Mouse (Mus musculus): ENCODE measurements around the gene Faah.

Faah gene

GRCm38 (mm10) chr4:116000671-116001070 lies 17.1 kb downstream of the Faah start:
- no peak for DNase-seq (ENCODE audit: low read depth)

DNA sequence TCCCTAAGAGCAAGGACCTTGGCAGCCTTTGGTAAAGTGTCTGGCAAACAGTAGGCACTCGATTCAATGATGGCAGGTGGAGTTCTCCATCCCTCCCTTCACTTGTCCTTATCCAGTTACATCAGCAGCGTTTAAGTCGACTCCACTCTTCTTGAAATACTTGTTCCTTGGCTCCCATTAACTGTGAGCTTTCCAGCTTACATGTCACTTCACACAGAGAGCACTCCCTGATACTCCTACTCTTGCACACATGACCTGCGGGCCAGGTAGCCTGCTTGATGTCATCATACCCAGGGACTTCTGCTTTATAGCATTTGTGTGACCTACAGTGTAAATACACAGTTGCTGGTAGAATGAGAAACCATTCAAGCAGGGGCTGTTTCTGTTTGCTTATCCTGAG lies 21.0 kb downstream of the Faah start:
- DNase-seq (ENCODE audit: low read depth) = no peak

- DNase-seq (ENCODE audit: low read depth) = no peak
Observed at GRCm38 (mm10) chr4:115995376-115995730, 22.4 kb downstream of the Faah start.

- DNase-seq (ENCODE audit: low read depth) = no peak
Observed at GRCm38 (mm10) chr4:115994662-115995375, 22.9 kb downstream of the Faah start.

GRCm38 (mm10) chr4:115989382-115989781 lies 28.3 kb downstream of the Faah start:
- DNase-seq (ENCODE audit: low read depth) = no peak

- no peak for DNase-seq (ENCODE audit: low read depth)
Observed at GRCm38 (mm10) chr4:115987858-115988530, 29.7 kb downstream of the Faah start.

DNA sequence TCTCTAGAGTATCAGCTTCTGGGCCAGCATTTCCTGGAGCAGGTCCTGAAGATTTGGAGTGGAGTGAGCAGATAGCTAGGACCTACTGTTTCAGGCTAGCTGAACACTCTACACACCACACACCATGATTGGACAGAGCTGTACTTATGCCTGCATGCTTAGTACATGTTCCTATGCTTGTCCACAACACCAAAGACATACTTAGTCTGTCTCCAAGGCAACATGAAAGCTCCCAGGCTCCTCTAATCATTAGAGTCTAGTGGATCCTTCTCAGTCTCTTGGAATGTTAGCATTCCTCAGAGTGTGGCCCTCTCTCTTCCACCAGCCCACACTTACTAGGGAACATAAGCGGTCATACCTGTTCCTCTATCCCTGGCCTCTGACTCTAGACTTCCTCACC lies 30.3 kb downstream of the Faah start:
- DNase-seq (ENCODE audit: low read depth) = no peak

DNA sequence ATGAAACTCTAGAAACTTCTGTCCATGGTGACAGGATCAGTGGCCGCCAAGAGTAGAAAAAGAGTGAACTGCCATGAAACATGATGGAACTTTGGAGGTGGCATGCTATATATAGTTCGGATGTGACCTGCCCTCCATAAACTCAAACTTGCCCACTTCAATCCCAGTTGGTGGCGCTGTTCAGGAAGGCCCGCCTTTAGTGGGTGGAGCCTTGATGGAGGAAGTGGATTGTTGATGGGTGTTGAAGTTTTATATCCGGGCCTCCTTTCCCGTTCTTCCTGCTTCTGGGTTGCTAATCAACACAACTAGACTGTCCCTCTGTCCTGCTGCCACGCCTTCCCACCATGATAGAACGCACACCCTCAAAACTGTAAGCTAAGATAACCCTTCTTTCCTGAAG lies 32.8 kb downstream of the Faah start:
- DNase-seq (ENCODE audit: low read depth) = no peak

DNA sequence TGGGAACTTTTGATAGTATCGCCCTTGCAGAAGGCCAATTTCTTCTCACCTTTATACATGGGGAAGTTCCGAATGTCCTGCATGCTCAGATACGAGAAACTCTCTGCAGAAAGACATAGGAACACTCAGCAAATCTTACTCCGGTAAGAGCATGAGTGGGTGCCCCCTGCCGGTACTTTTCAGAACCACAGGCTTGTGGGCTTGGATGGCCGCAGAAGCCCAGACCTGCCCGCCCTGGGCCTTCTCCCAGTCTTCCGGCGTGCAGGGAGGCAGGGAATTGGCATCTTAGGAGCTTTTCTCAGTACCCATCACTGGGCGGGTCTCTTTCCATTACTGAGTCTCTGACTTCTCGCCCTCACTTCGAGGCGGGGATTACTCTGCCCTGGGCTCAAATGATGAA lies 33.6 kb downstream of the Faah start:
- peak; percentile 63 for DNase-seq (ENCODE audit: low read depth)

DNA sequence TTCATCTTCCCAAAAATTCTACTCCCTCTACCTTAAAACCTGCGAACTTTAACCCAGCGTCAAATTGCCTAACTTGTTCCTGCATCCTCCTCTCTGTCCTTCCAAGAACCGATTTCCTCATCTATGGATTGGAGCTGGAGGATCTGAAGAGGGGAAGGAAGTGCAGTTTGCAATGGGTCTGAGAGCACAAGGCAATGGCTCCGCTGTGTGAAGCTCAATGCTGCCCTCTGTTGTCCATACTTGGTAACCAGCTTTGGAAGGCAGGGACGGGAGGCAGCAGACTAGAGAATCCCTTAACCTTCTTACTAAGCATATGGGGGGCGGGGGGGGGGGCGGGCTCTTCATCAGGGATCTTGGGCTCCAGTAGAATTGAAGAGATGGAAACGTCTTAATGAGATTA lies 37.0 kb downstream of the Faah start:
- DNase-seq (ENCODE audit: low read depth) = peak; percentile 36

- no peak for DNase-seq (ENCODE audit: low read depth)
Observed at GRCm38 (mm10) chr4:115979437-115979836, 38.3 kb downstream of the Faah start.

DNA sequence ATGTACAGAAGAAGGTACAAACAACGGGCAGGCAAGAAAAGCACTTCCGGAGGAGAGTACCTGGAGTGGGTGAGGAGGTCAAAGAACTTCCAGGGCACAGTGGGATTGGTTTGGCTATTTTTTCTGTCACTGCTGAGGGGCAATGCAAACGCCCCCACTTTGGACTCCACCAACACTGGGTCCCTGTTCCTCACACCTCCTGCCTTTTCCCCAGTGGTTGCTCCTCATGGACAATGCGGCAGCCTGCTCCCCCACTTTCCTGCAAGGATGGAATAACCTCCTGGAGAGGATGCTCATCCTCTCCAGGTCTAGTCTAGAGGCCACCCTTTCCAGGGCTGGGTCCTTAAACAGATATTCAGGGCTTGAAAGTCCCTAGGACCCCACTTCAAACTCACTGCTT lies 38.8 kb downstream of the Faah start:
- no peak for DNase-seq (ENCODE audit: low read depth)

DNA sequence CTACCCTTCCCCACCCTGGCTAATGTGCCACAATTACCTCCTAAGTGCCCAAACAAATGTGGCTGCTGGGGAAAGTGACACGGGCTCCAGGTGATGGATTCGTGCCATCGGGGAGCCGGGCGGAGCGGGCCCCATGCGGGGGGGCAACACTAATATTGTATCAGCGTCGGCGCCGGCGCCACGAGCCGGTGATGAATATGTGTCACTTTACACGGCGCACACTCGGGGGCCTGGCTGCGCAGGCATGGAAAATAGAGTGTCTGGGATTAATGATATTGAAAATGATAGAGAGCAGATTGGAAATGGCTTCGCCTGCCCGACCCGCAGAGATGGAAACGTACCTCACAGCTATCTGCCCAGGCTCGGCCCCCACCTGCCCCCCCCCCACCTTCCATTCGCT lies 45.2 kb downstream of the Faah start:
- no peak for DNase-seq (ENCODE audit: low read depth)

GRCm38 (mm10) chr4:115964446-115964845 lies 53.3 kb downstream of the Faah start:
- no peak for DNase-seq (ENCODE audit: low read depth)

DNA sequence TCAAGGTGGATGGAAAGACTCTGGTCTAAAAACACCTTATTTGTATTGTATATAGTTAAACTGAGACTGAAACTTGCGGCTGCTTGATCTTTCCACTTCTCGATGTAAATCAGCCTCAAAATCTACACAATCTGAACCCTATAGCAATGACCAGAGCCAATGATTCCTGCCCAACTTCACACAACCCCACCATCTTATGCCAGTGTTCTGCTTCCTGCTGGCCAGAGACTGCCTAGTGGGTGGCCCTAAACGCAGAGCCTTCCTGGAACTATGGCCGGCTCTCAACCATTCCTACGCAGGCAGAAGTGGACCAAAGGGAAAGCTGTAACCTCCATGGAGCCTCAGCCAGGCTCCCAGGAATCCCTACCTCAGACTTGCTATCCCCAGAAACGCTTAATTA lies 54.0 kb downstream of the Faah start:
- no peak for DNase-seq (ENCODE audit: low read depth)

DNA sequence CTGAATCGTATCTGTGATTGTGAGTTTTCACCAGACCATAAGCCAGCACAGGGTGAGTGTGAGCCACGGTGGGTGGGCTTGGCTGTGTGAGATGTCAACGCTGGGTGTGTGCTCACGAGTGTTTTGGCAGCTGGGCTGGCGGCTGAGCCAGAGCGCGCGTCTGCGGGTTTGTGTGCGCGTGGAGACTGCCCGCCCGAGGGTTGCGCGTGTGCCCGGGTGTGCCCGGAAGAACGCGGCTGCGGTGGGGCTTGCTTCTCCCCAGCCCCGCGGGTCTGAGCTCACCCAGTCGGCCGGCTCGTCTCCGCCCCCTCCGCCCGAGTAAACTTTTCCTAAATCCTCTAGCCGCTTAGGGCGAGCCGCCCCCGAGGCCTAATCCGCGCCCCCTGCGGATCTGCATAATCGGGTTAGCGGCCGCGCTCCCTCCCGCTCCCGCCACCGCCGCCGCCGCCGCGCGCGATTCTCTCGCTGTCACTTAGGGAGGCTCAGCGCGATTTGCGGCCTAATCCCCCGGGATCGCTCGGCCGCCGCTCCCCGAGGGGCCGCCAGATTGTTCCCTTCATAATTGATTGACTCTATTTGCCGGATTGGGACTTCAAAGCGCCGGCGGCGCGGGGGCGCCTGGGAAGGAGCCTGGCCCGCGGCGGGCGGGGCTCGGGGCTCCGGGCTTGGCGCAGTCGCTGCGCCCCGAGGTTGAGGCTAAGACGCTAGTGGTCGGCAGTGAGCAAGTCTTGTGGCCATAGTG lies 54.9 kb downstream of the Faah start:
- no peak for DNase-seq (ENCODE audit: low read depth)

DNA sequence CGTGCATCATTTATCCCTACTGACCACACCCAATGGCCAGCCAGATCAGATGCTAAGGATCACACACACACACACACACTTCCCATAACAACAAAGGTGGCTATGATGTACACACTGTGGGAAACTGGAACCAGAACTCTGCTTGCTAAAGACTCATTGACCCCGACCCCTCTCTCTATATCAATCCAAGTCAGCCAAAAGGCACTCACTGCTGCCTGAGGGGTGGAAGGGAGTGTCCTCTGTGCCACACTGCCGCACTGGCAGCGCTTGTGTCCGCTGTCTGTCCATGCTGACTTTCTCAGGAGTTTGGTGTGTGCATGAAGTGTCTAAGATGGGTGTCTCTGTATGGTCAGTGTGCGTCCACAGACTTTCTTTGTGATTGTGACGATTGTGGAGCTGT lies 55.7 kb downstream of the Faah start:
- DNase-seq (ENCODE audit: low read depth) = no peak

DNA sequence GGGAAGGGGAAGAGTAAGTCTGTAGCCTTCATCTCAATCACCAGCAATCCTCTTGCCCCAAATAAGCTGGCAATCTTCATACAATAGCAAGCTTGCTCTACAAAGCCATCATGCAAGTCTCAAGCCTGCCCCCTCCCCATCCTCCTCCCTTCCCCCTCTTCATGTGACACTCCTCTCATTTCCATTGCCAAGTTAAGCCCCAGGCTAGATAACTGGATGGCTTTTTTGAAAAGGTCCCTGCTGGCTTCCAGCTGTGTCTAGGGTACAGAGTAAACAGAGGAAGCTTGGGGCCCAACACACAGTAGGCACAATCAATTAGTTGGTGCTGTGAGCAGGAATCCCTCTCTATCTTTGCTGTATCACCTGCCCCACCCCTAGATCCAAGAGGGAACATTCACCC lies 58.2 kb downstream of the Faah start:
- no peak for DNase-seq (ENCODE audit: low read depth)

GRCm38 (mm10) chr4:115955494-115955775 lies 62.3 kb downstream of the Faah start:
- no peak for DNase-seq (ENCODE audit: low read depth)

DNA sequence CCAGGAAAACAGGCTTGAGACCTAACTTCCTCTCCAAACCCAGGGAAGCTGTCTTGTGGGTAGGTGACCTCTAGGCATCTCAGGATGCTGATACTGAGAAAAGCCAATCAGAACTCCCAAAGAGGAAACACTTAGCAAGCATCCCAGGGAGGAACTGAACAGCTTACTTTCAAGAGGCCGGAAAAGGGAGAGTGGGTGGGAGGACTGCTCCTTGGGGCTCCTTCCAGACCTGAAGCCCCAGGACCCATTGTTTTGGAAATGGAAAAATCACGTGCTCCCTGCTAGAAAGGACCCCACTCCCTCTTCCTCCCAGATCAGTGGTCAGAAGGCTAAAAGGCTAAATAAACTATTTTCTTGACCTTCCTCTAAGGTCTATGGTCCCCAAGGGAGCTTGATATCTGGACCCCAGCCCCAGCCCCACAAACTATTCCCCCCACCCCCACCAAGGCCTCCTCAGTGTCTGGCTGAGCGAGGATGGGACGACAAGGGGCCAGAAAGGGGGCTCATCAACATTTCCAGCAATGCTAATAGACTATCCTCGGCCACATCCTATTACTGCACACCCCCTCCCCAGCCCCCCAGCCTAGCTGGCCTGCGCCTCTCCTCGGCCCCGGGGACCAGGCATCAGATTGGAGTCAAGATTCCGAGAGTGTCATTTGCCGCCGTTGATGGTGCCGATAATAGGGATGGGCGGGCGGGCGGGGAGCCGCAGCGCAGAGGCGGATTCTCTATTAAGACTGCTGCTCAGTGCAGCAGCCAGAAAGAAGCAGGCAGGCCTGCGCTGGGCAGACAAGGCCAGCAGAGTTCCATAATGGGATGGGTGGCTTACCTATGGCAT lies 62.9 kb downstream of the Faah start:
- DNase-seq (ENCODE audit: low read depth) = no peak

GRCm38 (mm10) chr4:115953559-115953958 lies 64.2 kb downstream of the Faah start:
- no peak for DNase-seq (ENCODE audit: low read depth)

DNA sequence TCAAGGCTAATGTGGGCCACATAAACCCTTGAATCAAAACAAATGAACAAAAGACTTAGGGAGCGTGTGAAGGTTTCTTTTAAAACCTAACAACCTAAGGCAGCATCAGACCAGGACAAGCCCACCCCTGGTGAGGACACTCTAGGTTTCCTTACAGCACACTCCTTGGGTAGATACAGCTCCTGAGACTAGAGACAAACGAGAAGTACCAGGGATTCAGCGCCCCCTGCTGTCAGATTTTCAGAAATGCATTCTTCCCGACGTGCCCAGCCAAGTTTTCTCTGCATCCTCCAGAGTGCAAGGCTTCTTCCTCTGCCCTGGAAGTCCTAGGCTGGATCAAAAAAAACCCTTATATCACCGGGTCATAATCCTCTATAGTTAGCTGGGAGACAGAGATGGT lies 65.0 kb downstream of the Faah start:
- DNase-seq (ENCODE audit: low read depth) = no peak
